Mouse (Mus musculus) cerebellum, postnatal 14 days (tissue): ENCODE results near the gene Kctd12b.
"Not testable (repeated sequence)": the region's sequence is repeated elsewhere in the genome, so short reads cannot be mapped to it uniquely, and the experiment has no call there.

Source experiments
- DNase-seq, 2 experiments: peaks; one replicate each; pipeline ENCODE4 v3.0.0; 2021; ENCODE audit warnings: mixed read lengths in 2 of 2

Kctd12b gene

GRCm38 (mm10) chrX:153695782-153696395, at the start of gene Kctd12b:
Kctd12b (minus strand) TSS chrX:153696391.
- DNase-seq, result peak; percentile 6 to 8

- no peak for DNase-seq
These were observed 46.3 kb upstream of the Kctd12b start for GRCm38 (mm10) chrX:153742493-153742892.

- no peak for DNase-seq
These were observed 39.5 kb upstream of the Kctd12b start for GRCm38 (mm10) chrX:153735697-153736096.

- DNase-seq, result peak; percentile 13 to 30
These were observed 28.2 kb upstream of the Kctd12b start for GRCm38 (mm10) chrX:153724400-153724799.

GRCm38 (mm10) chrX:153723110-153723916, 27.1 kb upstream of the Kctd12b start, which contains the start of gene Nbdy:
Nbdy (plus strand) TSS chrX:153723590.
- DNase-seq, result peak; percentile 72

GRCm38 (mm10) chrX:153719602-153720001, 23.4 kb upstream of the Kctd12b start:
- peak; percentile 19 to 29 for DNase-seq

GRCm38 (mm10) chrX:153716716-153717115, 20.5 kb upstream of the Kctd12b start:
- no peak for DNase-seq

GRCm38 (mm10) chrX:153707735-153708134, 11.5 kb upstream of the Kctd12b start:
- peak in 1 of 2 experiments; percentile 44 for DNase-seq

GRCm38 (mm10) chrX:153700463-153700862, 4.3 kb upstream of the Kctd12b start:
- no peak for DNase-seq

- not testable (repeated sequence) for DNase-seq
These were observed 28.0 kb downstream of the Kctd12b start for GRCm38 (mm10) chrX:153668233-153668632.

GRCm38 (mm10) chrX:153664903-153665302, 31.3 kb downstream of the Kctd12b start:
- no peak for DNase-seq

- DNase-seq, result no peak
These were observed 39.2 kb downstream of the Kctd12b start for GRCm38 (mm10) chrX:153656949-153657348.

- DNase-seq, result peak in 1 of 2 experiments; percentile 33
These were observed 55.6 kb downstream of the Kctd12b start for GRCm38 (mm10) chrX:153640615-153641014.

GRCm38 (mm10) chrX:153636247-153636646, 59.9 kb downstream of the Kctd12b start:
- peak; percentile 29 to 36 for DNase-seq
